Mouse (Mus musculus) spleen, adult 2 months (tissue): ENCODE data around the gene Rnf214. TPM values are rescaled to one million over a fixed set of nuclear protein-coding genes. Genes with fewer than 3 reads are reported as not detected.

Experiments
- DNase-seq, 2 experiments: peaks; one replicate each; pipeline versions ENCODE4 v3.0.0 to v3.0.0-alpha.2; 2012 to 2021; ENCODE audit warnings: low spot score in 2 of 2, low read depth in 1 of 2
- H3K27ac ChIP-seq: fragments of 200-500 bp; 2 replicates; pipeline ENCODE4 v1.5.1; 2012; ENCODE audit warnings: low read length, inconsistent platforms; ENCODE audit not compliant: insufficient read depth
- H3K27me3 ChIP-seq: fragments of 200-500 bp; 2 replicates; pipeline ENCODE4 v1.6.1; 2012; ENCODE audit warnings: mild to moderate bottlenecking, moderate library complexity, low read length, inconsistent platforms; ENCODE audit not compliant: control insufficient read depth, insufficient read depth
- H3K36me3 ChIP-seq: fragments of 200-500 bp; 2 replicates; pipeline ENCODE4 v1.6.1; 2012; ENCODE audit warnings: mild to moderate bottlenecking, low read length, inconsistent platforms; ENCODE audit not compliant: control insufficient read depth, insufficient read depth
- H3K4me1 ChIP-seq: fragments of 200-500 bp; 2 replicates; pipeline ENCODE4 v1.6.1; 2011; ENCODE audit warnings: inconsistent platforms; ENCODE audit not compliant: control insufficient read depth, insufficient read depth, insufficient read length
- H3K4me3 ChIP-seq: fragments of 200-500 bp; 2 replicates; pipeline ENCODE4 v1.5.1; 2011; ENCODE audit warnings: mild to moderate bottlenecking, inconsistent platforms; ENCODE audit not compliant: insufficient read depth, insufficient read length; ENCODE audit errors: extremely low read depth
- CTCF ChIP-seq: fragments of 200-500 bp; IDR thresholded peaks from 2 replicates; pipeline ENCODE4 v1.5.1; 2011; ENCODE audit warnings: mild to moderate bottlenecking, inconsistent platforms; ENCODE audit not compliant: insufficient read depth, insufficient read length, insufficient replicate concordance; ENCODE audit errors: extremely low read depth
- POLR2A ChIP-seq: fragments of 200-500 bp; IDR thresholded peaks from 2 replicates; pipeline ENCODE4 v1.6.1; 2011; ENCODE audit warnings: low read depth, low read length, inconsistent platforms
- WGBS: fragments of 180-500 bp; shearing (Covaris S2); methylation state at CpG from one replicate; pipeline ENCODE4 v1.1.7; 2018; 5-methylcytosine and 5-hydroxymethylcytosine counted together
- polyA plus RNA-seq: library from polyadenylated mRNA; depleted of rRNA; stranded (reverse); fragments of >200 nt; gene quantifications from 2 replicates; pipeline ENCODE4 v1.2.3, GENCODE M21; 2012

Rnf214 gene
- polyA plus RNA-seq, 1 experiment, result 7.7 TPM

DNA sequence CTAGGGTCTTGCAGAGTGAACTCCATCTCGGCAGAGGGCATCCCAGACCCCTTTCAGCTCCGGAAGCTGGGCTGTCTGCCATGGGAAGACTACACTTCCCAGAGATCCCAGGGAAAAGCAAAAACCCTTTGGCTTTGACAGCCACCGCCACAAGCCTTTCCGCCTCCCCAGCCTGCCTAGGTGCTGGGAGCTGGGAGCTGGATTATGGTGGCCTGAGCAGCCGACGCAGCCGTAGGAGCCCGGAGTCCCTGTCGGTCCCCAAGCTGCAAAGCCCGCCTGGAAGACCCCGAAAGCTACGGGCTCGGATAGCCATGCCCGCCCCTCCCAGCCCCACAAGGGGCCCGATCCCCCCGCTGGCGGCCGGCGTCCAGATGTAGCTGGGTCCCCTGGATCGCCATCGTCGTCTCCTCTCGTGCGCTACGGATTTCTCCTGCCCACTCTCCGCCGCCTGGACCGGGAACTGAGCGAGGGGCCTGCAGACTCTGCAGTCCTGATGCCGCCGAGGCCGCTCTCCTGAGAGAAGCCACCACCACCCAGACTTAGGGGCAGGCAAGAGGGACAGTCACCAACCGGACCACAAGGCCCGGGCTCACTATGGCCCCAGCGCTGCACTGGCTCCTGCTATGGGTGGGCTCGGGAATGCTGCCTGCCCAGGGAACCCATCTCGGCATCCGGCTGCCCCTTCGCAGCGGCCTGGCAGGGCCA is 68.1 kb downstream of the Rnf214 start, which contains the start of gene Bace1:
TSS of gene Bace1 (plus strand) at position 147 of the 705 bp plus-strand sequence.
- Histone ChIP-seq H3K27ac (no peak within 1 kb of the TSS), H3K36me3 (no peaks in the 10 kb centered on the region), H3K4me1 (peaks cover 4% of the 10 kb centered on the region; the same call in 1 of the 2 replicates), H3K27me3 (peaks cover 2% of the 10 kb centered on the region; the same call in 1 of the 2 replicates), H3K4me3 (peak within 1 kb of the TSS; percentile 49)
- TF ChIP-seq POLR2A (no peak), CTCF (no peak)
- no peak for DNase-seq
- 5% methylated on average over 40 of the region's 40 CpGs for WGBS

DNA sequence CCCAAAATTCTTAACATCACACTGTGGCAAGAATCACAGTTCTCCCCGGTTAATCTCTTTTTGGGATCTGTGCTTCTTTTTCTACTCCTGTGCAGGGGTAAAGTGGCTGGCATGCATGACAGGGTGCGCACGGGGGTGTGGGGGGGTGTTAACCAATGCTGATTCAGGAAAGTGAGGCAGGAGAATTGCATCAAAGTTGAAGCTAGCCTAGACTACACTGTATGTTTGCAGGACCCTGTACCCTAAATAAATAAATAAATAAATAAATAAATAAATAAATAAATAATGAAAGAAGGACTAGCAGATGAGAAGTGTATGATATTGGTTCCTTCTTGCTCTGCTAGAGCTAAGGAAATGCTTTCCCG is 68.7 kb downstream of the Rnf214 start:
- Histone ChIP-seq H3K36me3 (no peaks in the 10 kb centered on the region), H3K27me3 (peaks cover 2% of the 10 kb centered on the region; the same call in 1 of the 2 replicates), H3K4me1 (peaks cover 4% of the 10 kb centered on the region; the same call in 1 of the 2 replicates), H3K27ac (no peak overlapping the region), H3K4me3 (peak overlapping the region; percentile 49; the same call in 1 of the 2 replicates)
- no peak for DNase-seq
- WGBS, result 52% methylated on average over 4 of the region's 4 CpGs
- TF ChIP-seq POLR2A (no peak), CTCF (no peak)

DNA sequence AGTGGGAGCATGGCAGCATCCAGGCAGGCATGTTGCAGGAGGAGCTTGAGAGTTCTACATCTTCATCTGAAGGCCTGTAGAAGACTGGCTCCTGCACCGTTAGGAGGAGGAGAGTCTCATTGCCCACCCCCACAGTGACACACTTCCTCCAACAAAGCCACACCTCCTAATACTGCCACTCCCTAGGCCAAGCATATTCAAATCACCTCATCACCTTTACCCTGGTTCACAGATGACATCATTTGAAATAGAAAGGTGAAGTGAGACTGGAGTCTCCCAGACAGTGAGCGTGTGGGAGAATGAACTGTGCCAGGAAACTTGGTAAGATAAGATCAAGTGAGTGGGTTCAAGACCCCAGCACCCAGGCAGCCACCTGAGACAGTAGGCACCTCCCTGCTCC is 73.2 kb downstream of the Rnf214 start:
- TF ChIP-seq CTCF, result no peak
- no peak for TF ChIP-seq POLR2A
- Histone ChIP-seq H3K36me3 (no peaks in the 10 kb centered on the region), H3K27me3 (no peaks in the 10 kb centered on the region; the same call in 1 of the 2 replicates), H3K4me1 (no peaks in the 10 kb centered on the region; the same call in 1 of the 2 replicates), H3K27ac (no peak overlapping the region), H3K4me3 (no peak overlapping the region)
- no peak for DNase-seq
- WGBS, result 69% methylated on average over 2 of the region's 2 CpGs

DNA sequence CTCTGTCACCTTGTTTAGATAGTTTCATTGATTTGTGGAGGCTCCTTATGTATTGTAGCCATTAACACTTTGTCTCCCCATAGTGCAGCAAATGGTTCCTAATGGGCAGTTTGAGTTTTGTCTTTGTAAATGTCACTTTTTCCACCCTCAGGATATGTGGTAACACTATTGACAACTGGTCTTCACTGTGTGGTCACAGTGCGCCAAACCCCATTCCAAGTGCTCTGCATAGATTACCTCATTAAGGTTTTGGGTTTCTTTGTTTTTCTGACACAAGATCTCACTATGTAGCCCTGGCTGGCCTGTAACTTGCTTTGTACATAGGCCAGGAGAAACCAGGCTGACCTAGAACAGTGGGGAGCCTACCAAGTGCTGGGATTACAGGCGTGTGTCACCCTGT is 73.8 kb downstream of the Rnf214 start:
- TF ChIP-seq POLR2A (no peak), CTCF (no peak)
- WGBS, result 95% methylated on average over 2 of the region's 2 CpGs

DNA sequence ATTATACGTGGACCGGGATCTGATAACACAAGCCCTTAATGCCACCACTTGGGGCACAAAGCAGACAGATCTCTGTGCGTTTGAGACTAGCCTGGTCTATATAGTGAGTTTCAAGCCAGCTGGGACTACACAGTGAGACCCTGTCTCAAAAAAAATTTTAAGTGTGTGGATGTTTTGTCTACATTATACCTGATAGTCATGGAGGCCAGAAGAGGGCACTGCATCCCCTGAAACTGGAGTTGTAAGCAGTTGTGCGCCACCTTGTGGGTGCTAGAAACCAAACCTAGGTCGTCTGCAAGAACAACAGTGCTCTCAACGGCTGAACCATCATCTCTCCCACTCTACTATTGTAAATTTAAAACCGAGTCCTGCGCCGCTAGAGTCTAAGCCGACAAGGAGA is 77.6 kb downstream of the Rnf214 start:
- H3K27ac ChIP-seq, result no peak overlapping the region
- 45% methylated on average over 10 of the region's 10 CpGs for WGBS
- no peaks in the 10 kb centered on the region for H3K36me3 ChIP-seq
- DNase-seq, result peak; percentile 78 to 79
- peak overlapping the region; percentile 14; the same call in 1 of the 2 replicates for H3K4me3 ChIP-seq
- H3K27me3 ChIP-seq, result no peaks in the 10 kb centered on the region
- no peaks in the 10 kb centered on the region; the same call in 1 of the 2 replicates for H3K4me1 ChIP-seq
- TF ChIP-seq POLR2A, result no peak
- TF ChIP-seq CTCF, result peak; percentile 58; the same call in 1 of the 2 replicates

More for the DNA sequence above, 73.8 kb downstream of the Rnf214 start:
- no peaks in the 10 kb centered on the region for H3K36me3 ChIP-seq
- DNase-seq, result no peak
- no peaks in the 10 kb centered on the region; the same call in 1 of the 2 replicates for H3K27me3 ChIP-seq
- H3K4me3 ChIP-seq, result no peak overlapping the region
- H3K27ac ChIP-seq, result no peak overlapping the region
- H3K4me1 ChIP-seq, result no peaks in the 10 kb centered on the region; the same call in 1 of the 2 replicates

DNA sequence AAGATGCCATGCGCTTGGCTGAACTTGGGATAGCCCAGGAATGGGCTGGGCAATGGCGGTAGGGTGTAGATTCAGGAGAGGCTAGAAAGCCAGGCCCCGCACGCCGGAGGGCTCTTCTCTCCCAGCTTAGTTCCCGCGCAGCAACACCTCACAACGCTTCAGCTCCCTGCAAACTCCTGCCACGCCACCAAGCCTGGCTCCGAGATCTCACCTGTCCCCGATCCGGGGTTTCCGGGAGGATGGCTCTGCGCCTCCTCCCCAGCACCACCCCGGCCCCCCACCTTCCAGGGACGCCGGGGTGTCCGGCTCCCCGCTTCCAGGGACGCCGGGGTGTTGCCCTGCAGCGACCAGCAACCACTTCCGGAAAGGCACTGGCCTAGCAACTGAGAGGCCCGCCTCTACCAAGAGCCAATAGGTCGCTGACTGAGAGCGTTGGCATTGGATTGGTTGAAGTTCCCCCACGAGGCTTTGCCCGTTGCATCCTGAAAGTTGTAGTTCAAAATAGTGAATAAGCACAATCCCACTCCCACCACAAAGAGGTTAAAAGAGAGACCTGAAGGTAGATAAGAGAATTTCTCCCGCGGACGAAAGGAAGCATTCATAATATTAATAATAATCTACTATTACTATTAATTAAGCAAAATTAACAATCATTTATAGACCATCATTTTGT is 78.3 kb downstream of the Rnf214 start, which contains the start of gene Cep164:
TSS of gene Cep164 (minus strand) at position 401 of the 673 bp plus-strand sequence.
- DNase-seq, result peak; percentile 62 to 86
- WGBS, result under 1% methylated on average over 31 of the region's 31 CpGs
- H3K27ac ChIP-seq, result peak within 1 kb of the TSS; percentile 39; the same call in 1 of the 2 replicates

More for the DNA sequence above, 78.3 kb downstream of the Rnf214 start, which contains the start of gene Cep164:
- Histone ChIP-seq H3K36me3 (no peaks in the 10 kb centered on the region), H3K27me3 (no peaks in the 10 kb centered on the region), H3K4me1 (no peaks in the 10 kb centered on the region; the same call in 1 of the 2 replicates), H3K4me3 (peak within 1 kb of the TSS; percentile 93)
- no peak for TF ChIP-seq POLR2A
- no peak for TF ChIP-seq CTCF
